Mouse (Mus musculus) layer of hippocampus, adult 9-10 months (tissue): ENCODE measurements around the gene Tubb3.
"Not testable (repeated sequence)": the region's sequence is repeated elsewhere in the genome, so short reads cannot be mapped to it uniquely, and the experiment has no call there.

Experiments
- DNase-seq: peaks from one replicate; pipeline ENCODE4 v3.0.0; 2022; ENCODE audit warnings: low spot score

Gene Tubb3

DNA sequence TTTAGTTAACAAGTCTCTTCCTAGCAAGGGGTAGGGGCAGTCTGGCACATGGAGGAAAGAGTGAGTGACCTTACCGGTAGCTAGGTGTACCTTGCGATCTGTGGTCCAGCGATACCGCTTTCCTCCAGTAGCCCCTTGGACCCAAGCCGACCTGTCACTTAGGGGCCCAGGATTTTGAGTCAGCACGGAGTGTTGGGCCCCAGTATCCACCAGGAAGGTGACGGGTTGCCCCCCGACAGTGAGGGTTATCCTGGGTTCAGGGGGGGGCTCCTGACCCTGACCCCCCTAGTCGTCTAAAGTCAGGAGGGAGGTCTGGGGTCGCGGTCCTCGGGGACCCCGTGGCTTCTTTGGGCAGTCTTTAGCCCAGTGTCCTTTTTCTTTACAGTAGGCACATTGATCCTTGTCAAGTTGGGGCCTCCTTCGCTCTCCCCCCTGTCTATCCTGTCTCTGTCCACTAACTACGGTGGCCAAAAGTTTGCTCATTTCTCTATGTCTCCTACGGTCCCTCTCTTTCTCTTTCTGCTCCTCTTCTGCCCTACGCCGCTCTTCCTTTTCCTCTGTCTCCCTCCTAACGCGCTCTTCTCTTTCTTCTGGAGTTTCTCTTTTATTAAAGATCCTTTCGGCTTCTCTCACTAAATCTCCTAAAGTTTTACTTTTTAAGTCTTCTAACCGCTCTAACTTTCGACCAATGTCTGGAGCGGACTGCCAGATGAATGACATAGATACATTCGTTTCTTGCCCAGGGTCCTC, 20.6 kb downstream of the Tubb3 start:
- DNase-seq, result no peak

- DNase-seq, result no peak
Observed at GRCm38 (mm10) chr8:123432381-123432780, 21.2 kb downstream of the Tubb3 start.

DNA sequence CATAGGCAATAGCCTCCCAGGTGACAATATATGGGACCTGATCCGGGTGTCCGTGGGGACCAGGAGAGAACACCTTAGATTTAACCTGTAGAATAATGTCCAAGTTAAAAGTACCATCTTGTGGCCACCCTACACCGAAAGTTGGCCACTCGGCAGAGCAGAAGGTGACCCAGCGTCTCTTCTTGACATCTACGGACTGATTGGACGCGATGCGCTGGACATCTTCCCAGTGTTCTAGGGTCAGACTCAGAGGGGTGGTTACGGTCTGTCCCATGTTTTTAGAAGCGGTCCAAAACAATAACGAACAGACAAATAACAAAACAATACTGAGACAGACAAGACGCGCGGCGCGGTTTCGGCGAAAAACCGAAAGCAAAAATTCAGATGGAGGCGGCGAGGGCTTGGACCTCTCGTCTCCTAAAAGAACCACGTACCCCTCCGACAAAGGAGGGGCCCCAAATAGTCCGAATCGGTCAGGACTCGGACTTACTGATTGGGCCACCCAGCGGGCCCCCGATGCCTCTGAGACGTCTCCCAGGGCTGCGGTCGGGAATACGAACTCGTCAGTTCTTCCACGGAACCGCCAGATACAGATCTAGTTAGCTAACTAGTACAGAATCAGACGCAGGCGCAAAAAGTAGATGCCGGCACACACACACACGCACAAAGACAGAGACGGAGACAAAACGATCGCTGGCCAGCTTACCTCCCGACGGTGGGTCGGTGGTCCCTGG, 22.2 kb downstream of the Tubb3 start:
- DNase-seq, result not testable (repeated sequence)

- DNase-seq, result no peak
Observed at GRCm38 (mm10) chr8:123441788-123442187, 30.6 kb downstream of the Tubb3 start.

- no peak for DNase-seq
Observed at GRCm38 (mm10) chr8:123442351-123442750, 31.1 kb downstream of the Tubb3 start.

- peak; percentile 91 for DNase-seq
Observed at GRCm38 (mm10) chr8:123442871-123443575, 31.8 kb downstream of the Tubb3 start.

DNA sequence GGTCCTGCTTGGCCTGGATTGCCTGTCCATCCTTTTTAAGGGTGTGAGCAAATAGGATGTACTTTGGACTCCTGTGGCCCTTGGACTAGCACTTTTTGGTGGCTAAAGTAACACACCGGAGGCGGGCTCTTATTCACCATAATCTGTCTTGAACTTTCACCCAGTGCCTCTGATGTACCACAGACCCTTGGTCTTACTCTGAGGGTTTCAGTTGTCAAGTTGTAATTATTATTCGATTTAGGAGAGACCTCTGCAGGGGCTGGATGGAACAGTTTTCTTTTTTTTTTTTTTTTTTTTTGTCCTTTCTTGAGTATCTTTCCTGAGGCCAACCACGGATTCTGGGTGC, 32.3 kb downstream of the Tubb3 start:
- DNase-seq, result no peak

DNA sequence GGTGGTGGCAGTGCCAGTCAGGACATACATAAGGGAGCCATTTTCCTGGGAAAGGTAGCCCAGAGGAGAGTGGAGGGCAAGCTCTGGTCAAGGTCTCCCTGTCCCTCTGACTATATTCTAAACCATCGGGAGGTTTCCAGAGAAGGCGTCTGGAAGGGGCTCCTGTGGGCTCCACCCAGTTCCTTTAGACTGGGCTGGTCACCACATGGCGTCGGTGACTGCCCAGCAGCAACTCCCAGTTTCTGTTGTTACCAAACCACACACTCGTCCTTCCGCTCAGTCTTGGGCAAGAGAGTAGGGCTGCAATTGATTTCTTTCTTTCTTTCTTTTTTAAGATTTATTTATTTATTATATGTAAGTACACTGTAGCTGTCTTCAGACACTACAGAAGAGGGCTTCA, 32.9 kb downstream of the Tubb3 start:
- DNase-seq, result no peak

DNA sequence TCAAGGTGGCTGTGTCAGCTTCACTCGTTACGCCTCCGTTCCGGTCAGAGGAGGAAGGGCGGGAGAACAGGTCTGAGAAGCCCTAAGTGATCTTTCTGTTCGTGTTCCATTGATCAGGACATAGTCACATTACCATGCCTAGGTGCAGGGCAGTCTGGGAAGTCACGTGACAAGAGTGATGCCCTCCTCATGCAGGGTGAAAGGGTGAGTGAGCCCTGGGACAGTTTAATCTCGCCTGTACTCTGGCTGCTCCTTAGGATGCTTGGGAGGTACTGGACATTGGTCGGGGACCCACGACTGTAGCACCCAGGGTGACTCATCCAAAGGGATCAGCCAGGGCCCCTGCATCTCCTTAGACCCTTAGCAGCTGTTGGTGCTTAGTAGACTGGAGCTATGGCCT, 34.8 kb downstream of the Tubb3 start:
- DNase-seq, result no peak

GRCm38 (mm10) chr8:123446799-123447198, 35.6 kb downstream of the Tubb3 start:
- DNase-seq, result no peak

DNA sequence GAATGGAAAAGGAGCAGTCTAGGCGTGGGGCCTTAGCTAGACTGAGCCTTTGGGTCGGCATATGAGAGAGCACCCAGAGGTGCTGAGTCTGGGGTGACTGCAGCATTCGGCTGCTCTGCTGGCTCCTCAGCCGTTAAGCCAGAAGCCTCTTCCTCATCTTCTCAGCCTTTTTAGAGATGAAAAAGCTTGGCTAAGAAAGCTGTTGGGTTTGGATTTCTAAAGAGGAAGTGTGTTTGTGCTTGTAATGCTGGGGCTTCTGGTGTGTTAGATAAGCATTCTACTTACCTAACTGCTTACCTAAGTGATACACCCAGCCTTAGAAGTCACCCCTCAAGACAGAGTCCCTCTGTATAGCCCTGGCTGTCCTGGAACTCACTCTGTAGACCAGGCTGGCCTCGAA, 39.6 kb downstream of the Tubb3 start:
- no peak for DNase-seq

DNA sequence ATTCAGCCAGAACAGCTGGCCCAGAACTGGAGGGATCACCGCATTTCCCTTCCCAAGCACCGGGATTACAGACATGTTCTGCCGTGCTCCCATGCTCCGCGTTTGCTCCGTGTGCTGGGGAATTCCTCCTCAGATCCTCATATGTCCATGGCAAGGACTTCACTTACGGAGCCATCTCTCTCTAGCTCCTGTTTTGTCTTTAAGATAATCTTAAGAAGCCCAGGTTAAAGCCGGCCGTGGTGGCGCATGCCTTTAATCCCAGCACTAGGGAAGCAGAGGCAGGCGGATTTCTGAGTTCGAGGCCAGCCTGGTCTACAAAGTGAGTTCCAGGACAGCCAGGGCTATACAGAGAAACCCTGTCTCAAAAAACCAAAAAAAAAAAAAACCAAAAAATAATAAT, 40.5 kb downstream of the Tubb3 start:
- DNase-seq, result not testable (repeated sequence)

GRCm38 (mm10) chr8:123452149-123452548, 40.9 kb downstream of the Tubb3 start:
- no peak for DNase-seq

GRCm38 (mm10) chr8:123453291-123453690, 42.1 kb downstream of the Tubb3 start:
- no peak for DNase-seq

- no peak for DNase-seq
Observed at GRCm38 (mm10) chr8:123453951-123454350, 42.7 kb downstream of the Tubb3 start.

GRCm38 (mm10) chr8:123454559-123454958, 43.3 kb downstream of the Tubb3 start:
- DNase-seq, result no peak

DNA sequence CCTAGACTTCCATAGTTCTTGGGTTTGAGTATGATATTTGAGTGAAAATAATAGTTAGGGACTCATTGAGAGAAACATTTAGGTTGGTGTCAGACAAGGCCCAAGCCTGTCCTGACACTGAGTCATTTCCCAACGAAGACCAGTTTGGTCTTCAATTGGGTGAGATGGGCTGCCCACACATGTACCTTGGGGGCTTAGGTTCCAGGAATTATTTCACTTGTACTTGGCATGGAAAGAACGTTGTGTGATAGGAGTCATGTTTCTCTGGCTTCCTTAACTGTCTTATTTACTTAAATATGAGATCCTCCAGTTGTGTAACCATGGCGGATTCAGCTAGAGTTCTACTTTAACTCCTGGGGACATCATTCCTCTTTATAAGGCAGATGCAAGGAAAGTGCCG, 52.4 kb downstream of the Tubb3 start:
- DNase-seq, result no peak

GRCm38 (mm10) chr8:123467476-123467875, 56.3 kb downstream of the Tubb3 start:
- DNase-seq, result no peak
